Mouse (Mus musculus) stomach, embryonic 16.5 days (tissue): ENCODE data around the gene Coasy. TPM values are rescaled to one million over a fixed set of nuclear protein-coding genes. Genes with fewer than 3 reads are reported as not detected.

Source experiments
- ATAC-seq: fragments of 200-750 bp; cut with Nextera tagmentation; 2 replicates; pipeline ENCODE4 v1.8.0; 2017; ENCODE audit warnings: moderate number of reproducible peaks, moderate TSS enrichment; ENCODE audit not compliant: insufficient read depth, low FRiP score
- H3K27ac ChIP-seq: fragments of 300-500 bp; sonication (generic); 2 replicates; pipeline ENCODE4 v1.5.1; 2014; ENCODE audit warnings: low read length
- H3K27me3 ChIP-seq: fragments of 300-500 bp; sonication (generic); 2 replicates; pipeline ENCODE4 v1.6.1; 2014; ENCODE audit warnings: low read length, control low read depth, mixed read lengths; ENCODE audit not compliant: control insufficient read depth, insufficient read depth
- H3K36me3 ChIP-seq: fragments of 300-500 bp; sonication (generic); 2 replicates; pipeline ENCODE4 v1.6.1; 2014; ENCODE audit warnings: low read length; ENCODE audit not compliant: control insufficient read depth, insufficient read depth
- H3K4me1 ChIP-seq: fragments of 300-500 bp; sonication (generic); 2 replicates; pipeline ENCODE4 v1.6.1; 2014; ENCODE audit warnings: low read length, control low read depth, mixed read lengths; ENCODE audit not compliant: control insufficient read depth, insufficient read depth
- H3K4me2 ChIP-seq: fragments of 300-500 bp; sonication (generic); 2 replicates; pipeline ENCODE4 v1.6.1; 2014; ENCODE audit warnings: low read depth, low read length, mixed read lengths
- H3K4me3 ChIP-seq: fragments of 300-500 bp; sonication (generic); replicated peaks from 2 replicates; pipeline ENCODE4 v1.5.1; 2014; ENCODE audit warnings: mild to moderate bottlenecking, low read length
- H3K9ac ChIP-seq: fragments of 300-500 bp; sonication (generic); 2 replicates; pipeline ENCODE4 v1.6.1; 2014; ENCODE audit warnings: low read length
- H3K9me3 ChIP-seq: fragments of 300-500 bp; sonication (generic); replicated peaks from 2 replicates; pipeline ENCODE4 v1.6.1; 2016; ENCODE audit warnings: low read length, control low read depth; ENCODE audit not compliant: control insufficient read depth
- WGBS: fragments of 180-500 bp; shearing (Covaris S2); extraction: QIAGEN DNeasy Blood & Tissue Kit; methylation state at CpG from one replicate; pipeline ENCODE4 v1.1.7; 2014; 5-methylcytosine and 5-hydroxymethylcytosine counted together
- polyA plus RNA-seq: library from polyadenylated mRNA; unstranded; fragments of >200 nt; fragmentation: Nextera tagmentation; extraction: Ambion mirVana; gene quantifications from 2 replicates; pipeline ENCODE4 v1.2.1, GENCODE M21; 2015

Coasy gene
- polyA plus RNA-seq, 1 experiment from 2014 or later = 38.9 TPM

DNA sequence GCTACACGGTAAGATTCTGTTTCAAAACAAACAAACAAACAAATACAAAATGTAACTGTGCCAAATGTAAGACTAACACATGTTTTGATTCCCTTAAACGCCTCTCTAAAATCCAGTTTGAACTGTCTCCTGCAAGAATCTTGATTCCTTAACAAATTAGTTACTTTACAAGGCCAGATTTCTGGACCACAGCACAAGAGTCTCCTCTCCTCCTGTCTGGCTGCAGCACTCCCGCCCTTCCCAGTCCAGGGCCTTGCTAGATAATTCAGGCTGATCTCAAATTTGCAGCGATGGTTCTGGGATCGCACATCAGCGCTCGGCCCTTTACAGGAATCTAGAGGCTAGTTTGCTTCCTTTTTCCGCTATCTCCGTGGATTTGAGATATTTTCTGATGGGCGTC lies 706 bp upstream of the Coasy start:
- 4% methylated on average over 10 of the region's 10 CpGs for WGBS
- Histone ChIP-seq H3K4me1 (peaks cover 31% of the 10 kb centered on the region), H3K4me3 (peak overlapping the region; percentile 87), H3K9me3 (no peaks in the 10 kb centered on the region), H3K27ac (peak overlapping the region; percentile 94), H3K27me3 (peaks cover 33% of the 10 kb centered on the region), H3K9ac (peak overlapping the region; percentile 94), H3K4me2 (peak overlapping the region; percentile 98), H3K36me3 (no peaks in the 10 kb centered on the region)
- ATAC-seq = no peak

DNA sequence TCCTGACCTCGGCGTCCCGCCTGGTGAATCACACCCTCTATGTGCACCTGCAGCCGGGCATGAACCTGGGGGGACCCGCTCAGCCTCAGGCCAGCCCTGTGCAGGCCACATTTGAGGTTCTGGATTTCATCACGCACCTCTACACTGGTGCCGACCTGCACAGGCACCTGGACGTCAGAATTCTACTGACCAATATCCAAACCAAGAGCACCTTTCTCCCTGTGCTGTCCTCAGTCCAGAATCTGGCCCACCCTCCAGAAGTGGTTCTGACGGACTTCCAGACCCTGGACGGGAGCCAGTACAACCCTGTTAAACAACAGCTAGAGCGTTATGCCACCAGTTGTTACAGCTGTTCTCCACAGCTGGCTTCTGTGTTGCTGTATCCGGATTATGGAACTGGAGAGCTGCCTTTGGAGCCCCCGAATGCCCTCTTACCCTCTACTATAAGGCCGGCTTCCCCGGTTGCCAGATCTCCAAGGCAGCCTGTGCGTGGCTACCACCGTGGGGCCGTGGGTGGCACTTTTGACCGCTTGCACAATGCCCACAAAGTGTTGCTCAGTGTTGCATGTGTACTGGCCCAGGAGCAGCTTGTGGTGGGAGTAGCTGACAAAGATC lies 825 bp downstream of the Coasy start:
- H3K27ac ChIP-seq = peak overlapping the region; percentile 94
- H3K9ac ChIP-seq = peak overlapping the region; percentile 94
- no peaks in the 10 kb centered on the region for H3K9me3 ChIP-seq
- 0 out of 2 replicates have a peak, but pooled peaks have one; percentile 1 for ATAC-seq
- peaks cover 28% of the 10 kb centered on the region for H3K27me3 ChIP-seq
- no peaks in the 10 kb centered on the region for H3K36me3 ChIP-seq
- peak overlapping the region; percentile 87 for H3K4me3 ChIP-seq
- WGBS = 26% methylated on average over 19 of the region's 19 CpGs
- H3K4me2 ChIP-seq = peak overlapping the region; percentile 98
- peaks cover 40% of the 10 kb centered on the region for H3K4me1 ChIP-seq

DNA sequence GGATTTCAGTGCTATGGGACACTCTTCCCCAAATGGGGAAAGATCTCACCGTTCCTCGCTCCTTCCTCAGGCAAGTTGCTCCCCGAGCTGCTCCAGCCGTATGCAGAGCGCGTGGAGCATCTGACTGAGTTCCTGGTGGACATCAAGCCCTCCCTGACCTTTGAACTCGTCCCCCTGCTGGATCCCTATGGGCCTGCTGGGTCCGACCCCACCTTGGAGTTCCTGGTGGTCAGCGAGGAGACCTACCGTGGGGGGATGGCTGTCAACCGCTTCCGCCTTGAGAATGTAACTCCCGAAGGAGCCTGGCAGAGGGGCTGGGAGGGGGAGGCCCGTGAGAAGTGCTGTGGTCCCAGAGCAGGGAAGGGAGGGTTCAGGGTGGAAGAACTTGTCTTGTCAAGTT lies 1.9 kb downstream of the Coasy start:
- ATAC-seq = no peak
- Histone ChIP-seq H3K4me2 (no peak overlapping the region), H3K4me1 (peaks cover 41% of the 10 kb centered on the region), H3K27me3 (peaks cover 17% of the 10 kb centered on the region), H3K4me3 (no peak overlapping the region), H3K36me3 (no peaks in the 10 kb centered on the region), H3K9me3 (no peaks in the 10 kb centered on the region), H3K9ac (no peak overlapping the region), H3K27ac (no peak overlapping the region)
- 87% methylated on average over 14 of the region's 14 CpGs for WGBS

DNA sequence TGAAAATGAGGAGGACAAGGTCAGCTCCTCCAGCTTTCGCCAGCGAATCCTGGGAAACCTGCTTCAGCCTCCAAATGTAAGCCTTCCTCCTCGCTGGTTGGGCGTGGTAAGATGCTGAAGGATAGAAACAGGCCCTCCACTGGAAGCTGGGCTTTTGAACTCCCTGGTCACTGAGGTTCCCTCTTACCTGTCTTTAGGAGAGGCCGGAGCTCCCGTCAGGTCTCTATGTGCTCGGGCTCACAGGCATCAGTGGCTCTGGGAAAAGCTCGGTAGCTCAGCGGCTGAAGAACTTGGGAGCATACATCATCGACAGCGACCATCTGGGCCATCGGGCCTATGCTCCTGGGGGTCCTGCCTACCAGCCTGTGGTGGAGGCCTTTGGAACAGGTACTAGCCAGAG lies 2.4 kb downstream of the Coasy start:
- peaks cover 36% of the 10 kb centered on the region for H3K4me1 ChIP-seq
- peaks cover 11% of the 10 kb centered on the region; the same call in 1 of the 2 replicates for H3K27me3 ChIP-seq
- H3K36me3 ChIP-seq = no peaks in the 10 kb centered on the region
- H3K4me3 ChIP-seq = no peak overlapping the region
- 92% methylated on average over 12 of the region's 12 CpGs for WGBS
- no peaks in the 10 kb centered on the region for H3K9me3 ChIP-seq
- 0 out of 2 replicates have a peak overlapping the region, but pooled peaks have one; percentile 12 for H3K9ac ChIP-seq
- no peak overlapping the region for H3K27ac ChIP-seq
- ATAC-seq = no peak
- no peak overlapping the region for H3K4me2 ChIP-seq

DNA sequence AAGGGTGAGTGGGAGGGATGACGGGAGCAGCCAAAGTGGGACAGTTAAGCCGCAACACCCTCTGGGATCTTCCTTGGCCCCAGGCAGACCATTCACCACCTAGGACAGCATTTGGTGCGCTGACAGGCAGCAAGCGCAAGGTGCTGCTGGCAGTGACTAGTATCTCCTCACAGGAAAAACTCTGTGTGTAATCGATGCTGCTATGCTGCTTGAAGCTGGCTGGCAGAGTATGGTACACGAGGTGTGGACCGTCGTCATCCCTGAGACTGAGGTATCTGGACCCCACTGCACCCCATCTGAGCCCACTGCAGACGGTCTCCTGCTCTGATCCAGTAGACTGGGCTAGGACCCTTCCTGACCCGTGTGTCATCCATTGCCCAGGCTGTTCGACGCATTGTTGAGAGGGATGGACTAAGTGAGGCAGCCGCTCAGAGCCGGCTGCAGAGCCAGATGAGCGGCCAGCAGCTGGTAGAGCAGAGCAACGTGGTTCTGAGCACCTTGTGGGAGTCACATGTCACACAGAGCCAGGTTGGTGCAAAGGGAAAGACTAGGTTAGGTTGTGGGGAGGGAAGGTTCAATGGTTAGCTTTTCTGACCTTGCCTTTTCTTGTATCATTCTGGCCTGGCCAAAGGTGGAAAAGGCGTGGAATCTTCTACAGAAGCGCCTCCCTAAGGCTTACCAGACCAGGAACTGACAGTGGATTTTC lies 3.4 kb downstream of the Coasy start:
- 91% methylated on average over 18 of the region's 18 CpGs for WGBS
- peaks cover 34% of the 10 kb centered on the region for H3K4me1 ChIP-seq
- H3K9me3 ChIP-seq = no peaks in the 10 kb centered on the region
- ATAC-seq = no peak
- H3K27me3 ChIP-seq = 0 out of 2 replicates have a peak, but pooled peaks cover 2% of the 10 kb centered on the region
- peaks cover 4% of the 10 kb centered on the region; the same call in 1 of the 2 replicates for H3K36me3 ChIP-seq
- peak overlapping the region; percentile 81; the same call in 1 of the 2 replicates for H3K4me2 ChIP-seq
- H3K27ac ChIP-seq = peak overlapping the region; percentile 90; the same call in 1 of the 2 replicates
- H3K4me3 ChIP-seq = no peak overlapping the region
- H3K9ac ChIP-seq = peak overlapping the region; percentile 64; the same call in 1 of the 2 replicates

DNA sequence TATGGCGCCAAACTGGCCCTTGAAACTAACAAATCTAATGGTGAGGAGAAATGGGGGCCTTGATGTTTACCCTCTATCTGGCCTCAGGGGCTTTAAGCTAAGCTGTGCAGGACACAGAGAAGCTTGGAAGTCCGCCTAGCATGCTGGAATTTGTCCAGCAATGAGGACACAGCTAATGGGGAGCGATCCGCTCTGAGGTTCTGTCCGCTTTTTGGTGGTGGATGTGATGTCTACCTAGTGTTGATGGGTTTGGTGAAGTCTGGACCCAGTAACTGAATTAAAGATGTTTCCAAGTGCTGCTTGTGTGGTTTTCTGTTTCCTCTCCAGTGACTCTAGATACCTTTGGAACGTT lies 3.9 kb downstream of the Coasy start:
- WGBS = 74% methylated on average over 6 of the region's 6 CpGs
- Histone ChIP-seq H3K27me3 (no peaks in the 10 kb centered on the region), H3K9ac (peak overlapping the region; percentile 64), H3K36me3 (peaks cover 4% of the 10 kb centered on the region; the same call in 1 of the 2 replicates), H3K4me1 (peaks cover 34% of the 10 kb centered on the region), H3K4me3 (peak overlapping the region; percentile 73), H3K27ac (peak overlapping the region; percentile 90), H3K9me3 (no peaks in the 10 kb centered on the region), H3K4me2 (peak overlapping the region; percentile 81)
- no peak for ATAC-seq

- Histone ChIP-seq H3K27me3 (no peaks in the 10 kb centered on the region), H3K4me3 (peak within 1 kb of the TSS; percentile 73), H3K9ac (peak within 1 kb of the TSS; percentile 89), H3K9me3 (no peaks in the 10 kb centered on the region), H3K27ac (peak within 1 kb of the TSS; percentile 90), H3K4me1 (peaks cover 28% of the 10 kb centered on the region), H3K36me3 (peaks cover 7% of the 10 kb centered on the region; the same call in 1 of the 2 replicates), H3K4me2 (peak within 1 kb of the TSS; percentile 81)
- WGBS = 2% methylated on average over 52 of the region's 52 CpGs
- peak; percentile 86 for ATAC-seq
Observed at GRCm38 (mm10) chr11:101086756-101087681, 4.7 kb downstream of the Coasy start, which contains the start of gene Mlx. Gene Mlx (plus strand): TSS chr11:101087277.

- 5% methylated on average over 8 of the region's 8 CpGs for WGBS
- Histone ChIP-seq H3K4me1 (peaks cover 28% of the 10 kb centered on the region), H3K27ac (peak overlapping the region; percentile 90), H3K9me3 (no peaks in the 10 kb centered on the region), H3K4me3 (peak overlapping the region; percentile 73), H3K4me2 (peak overlapping the region; percentile 81), H3K27me3 (no peaks in the 10 kb centered on the region), H3K36me3 (peaks cover 11% of the 10 kb centered on the region; the same call in 1 of the 2 replicates), H3K9ac (peak overlapping the region; percentile 89)
- no peak for ATAC-seq
Observed at GRCm38 (mm10) chr11:101087682-101088055, 5.3 kb downstream of the Coasy start.
